Mouse (Mus musculus) G1E (cell line): ENCODE measurements around the gene Speer4f2.

Experiments
- CTCF ChIP-seq: IDR thresholded peaks from 2 replicates; pipeline ENCODE4 v1.5.1; 2012; ENCODE audit warnings: low read depth, low read length, inconsistent platforms, mixed read lengths
- GATA1 ChIP-seq: IDR thresholded peaks from 2 replicates; pipeline ENCODE4 v1.6.1; 2012; ENCODE audit warnings: borderline replicate concordance, low read length, inconsistent platforms, mixed read lengths
- GATA2 ChIP-seq: IDR thresholded peaks from 2 replicates; pipeline ENCODE4 v1.6.1; 2012; ENCODE audit warnings: low read depth, low read length, inconsistent platforms, borderline replicate concordance
- POLR2AphosphoS5 ChIP-seq: IDR thresholded peaks from 2 replicates; pipeline ENCODE4 v1.6.1; 2012; ENCODE audit warnings: low read depth, low read length, inconsistent platforms; ENCODE audit not compliant: insufficient replicate concordance
- TAL1 ChIP-seq: conservative IDR thresholded peaks from 2 replicates; pipeline ENCODE4 v1.6.1; 2012; ENCODE audit warnings: low read depth, low read length, inconsistent platforms, mixed read lengths

DNA sequence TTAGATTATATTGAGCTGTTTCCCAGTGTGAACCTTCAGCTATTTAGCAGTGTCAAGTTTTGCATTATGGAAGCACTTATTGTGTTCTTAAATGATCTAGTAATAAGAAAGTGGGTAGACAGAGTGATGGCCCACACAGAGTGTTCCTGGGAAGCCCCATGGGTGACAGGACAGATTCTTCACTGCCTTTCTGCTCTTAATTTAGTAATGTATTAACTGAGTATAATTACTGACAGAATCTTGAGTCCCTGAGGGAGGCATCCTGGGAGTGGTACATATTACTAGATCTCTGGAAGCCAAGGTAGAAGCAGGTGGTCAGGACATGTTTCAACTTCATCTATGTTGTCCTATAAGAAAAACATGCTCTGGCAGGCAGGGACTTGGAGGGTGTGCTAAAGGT, 30.6 kb downstream of the Speer4f2 start:
- no peak for TF ChIP-seq CTCF
- TF ChIP-seq GATA1, result no peak
- no peak for TF ChIP-seq TAL1
- no peak for TF ChIP-seq POLR2AphosphoS5
- TF ChIP-seq GATA2, result no peak
